Mouse (Mus musculus) forebrain, embryonic 11.5 days (tissue): ENCODE measurements around the gene Clip1. TPM values are rescaled to one million over a fixed set of nuclear protein-coding genes. Genes with fewer than 3 reads are reported as not detected.

ENCODE experiments used
- ATAC-seq: fragments of 200-750 bp; cut with Nextera tagmentation; replicated peaks from 2 replicates; pipeline ENCODE4 v1.8.0; 2017; ENCODE audit warnings: moderate TSS enrichment; ENCODE audit not compliant: low FRiP score
- DNase-seq: peaks from one replicate; pipeline ENCODE4 v3.0.0-alpha.2; 2017; ENCODE audit warnings: low spot score
- H3K27ac ChIP-seq: fragments of 300-500 bp; sonication (generic); 2 replicates; pipeline ENCODE4 v1.5.1; 2014; ENCODE audit warnings: low read depth, low read length
- H3K27me3 ChIP-seq: fragments of 300-500 bp; sonication (generic); 2 replicates; pipeline ENCODE4 v1.6.1; 2014; ENCODE audit warnings: mild to moderate bottlenecking, low read length, mixed read lengths; ENCODE audit not compliant: control insufficient read depth, insufficient read depth
- H3K36me3 ChIP-seq: fragments of 300-500 bp; sonication (generic); 2 replicates; pipeline ENCODE4 v1.6.1; 2014; ENCODE audit warnings: mild to moderate bottlenecking, low read length, moderate library complexity, mixed read lengths; ENCODE audit not compliant: control insufficient read depth, insufficient read depth
- H3K4me1 ChIP-seq: fragments of 300-500 bp; sonication (generic); replicated peaks from 2 replicates; pipeline ENCODE4 v1.6.1; 2014; ENCODE audit warnings: low read length, mixed read lengths; ENCODE audit not compliant: control insufficient read depth, insufficient read depth
- H3K4me2 ChIP-seq: fragments of 300-500 bp; sonication (generic); 2 replicates; pipeline ENCODE4 v1.6.1; 2014; ENCODE audit warnings: low read depth, mild to moderate bottlenecking, low read length, moderate library complexity, mixed read lengths; ENCODE audit not compliant: severe bottlenecking
- H3K4me3 ChIP-seq: fragments of 300-500 bp; sonication (generic); 2 replicates; pipeline ENCODE4 v1.5.1; 2014; ENCODE audit warnings: low read depth, low read length
- H3K9ac ChIP-seq: fragments of 300-500 bp; sonication (generic); 2 replicates; pipeline ENCODE4 v1.6.1; 2014; ENCODE audit warnings: low read length
- H3K9me3 ChIP-seq: fragments of 300-500 bp; sonication (generic); 2 replicates; pipeline ENCODE4 v1.6.1; 2016; ENCODE audit warnings: low read length, mixed read lengths; ENCODE audit not compliant: control insufficient read depth
- WGBS: fragments of 180-500 bp; shearing (Covaris S2); extraction: QIAGEN DNeasy Blood & Tissue Kit; methylation state at CpG from one replicate; pipeline ENCODE4 v1.1.7; 2014; 5-methylcytosine and 5-hydroxymethylcytosine counted together
- polyA plus RNA-seq: library from polyadenylated mRNA; unstranded; fragments of >200 nt; fragmentation: Nextera tagmentation; extraction: Ambion mirVana; gene quantifications from 2 replicates; pipeline ENCODE4 v1.2.1, GENCODE M21; 2014

Gene Clip1
- polyA plus RNA-seq, 1 experiment from 2014 or later = 57.7 TPM

GRCm38 (mm10) chr5:123607211-123607669 lies 77.2 kb downstream of the Clip1 start:
- H3K4me1 ChIP-seq = no peaks in the 10 kb centered on the region
- no peak overlapping the region for H3K27ac ChIP-seq
- no peak for DNase-seq
- peaks cover 9% of the 10 kb centered on the region; the same call in 1 of the 2 replicates for H3K36me3 ChIP-seq
- H3K9ac ChIP-seq = no peak overlapping the region
- no peak overlapping the region for H3K4me3 ChIP-seq
- H3K4me2 ChIP-seq = no peak overlapping the region
- H3K9me3 ChIP-seq = no peaks in the 10 kb centered on the region
- ATAC-seq = no peak
- WGBS = 79% methylated on average over 3 of the region's 3 CpGs
- H3K27me3 ChIP-seq = no peaks in the 10 kb centered on the region

GRCm38 (mm10) chr5:123603496-123603895 lies 80.9 kb downstream of the Clip1 start:
- DNase-seq = no peak
- H3K27ac ChIP-seq = no peak overlapping the region
- ATAC-seq = no peak
- H3K4me1 ChIP-seq = no peaks in the 10 kb centered on the region
- H3K9ac ChIP-seq = no peak overlapping the region
- H3K4me2 ChIP-seq = no peak overlapping the region
- H3K36me3 ChIP-seq = peaks cover 4% of the 10 kb centered on the region; the same call in 1 of the 2 replicates
- WGBS = 70% methylated on average over 11 of the region's 11 CpGs
- H3K9me3 ChIP-seq = no peaks in the 10 kb centered on the region
- H3K4me3 ChIP-seq = no peak overlapping the region
- H3K27me3 ChIP-seq = no peaks in the 10 kb centered on the region

- Histone ChIP-seq H3K9ac (no peak overlapping the region), H3K27me3 (no peaks in the 10 kb centered on the region), H3K9me3 (no peaks in the 10 kb centered on the region), H3K4me2 (no peak overlapping the region), H3K36me3 (no peaks in the 10 kb centered on the region; the same call in 1 of the 2 replicates), H3K27ac (no peak overlapping the region), H3K4me3 (no peak overlapping the region), H3K4me1 (no peaks in the 10 kb centered on the region)
- ATAC-seq = no peak
- 91% methylated on average over 6 of the region's 6 CpGs for WGBS
- DNase-seq = no peak
Observed at GRCm38 (mm10) chr5:123602174-123602573, 82.2 kb downstream of the Clip1 start.

GRCm38 (mm10) chr5:123599319-123599718 lies 85.1 kb downstream of the Clip1 start:
- WGBS = 51% methylated on average over 6 of the region's 6 CpGs
- no peak overlapping the region for H3K27ac ChIP-seq
- no peaks in the 10 kb centered on the region for H3K4me1 ChIP-seq
- no peak overlapping the region for H3K4me2 ChIP-seq
- DNase-seq (no peak), ATAC-seq (no peak)
- H3K36me3 ChIP-seq = no peaks in the 10 kb centered on the region; the same call in 1 of the 2 replicates
- H3K4me3 ChIP-seq = no peak overlapping the region
- H3K9me3 ChIP-seq = no peaks in the 10 kb centered on the region
- no peak overlapping the region for H3K9ac ChIP-seq
- no peaks in the 10 kb centered on the region for H3K27me3 ChIP-seq

DNA sequence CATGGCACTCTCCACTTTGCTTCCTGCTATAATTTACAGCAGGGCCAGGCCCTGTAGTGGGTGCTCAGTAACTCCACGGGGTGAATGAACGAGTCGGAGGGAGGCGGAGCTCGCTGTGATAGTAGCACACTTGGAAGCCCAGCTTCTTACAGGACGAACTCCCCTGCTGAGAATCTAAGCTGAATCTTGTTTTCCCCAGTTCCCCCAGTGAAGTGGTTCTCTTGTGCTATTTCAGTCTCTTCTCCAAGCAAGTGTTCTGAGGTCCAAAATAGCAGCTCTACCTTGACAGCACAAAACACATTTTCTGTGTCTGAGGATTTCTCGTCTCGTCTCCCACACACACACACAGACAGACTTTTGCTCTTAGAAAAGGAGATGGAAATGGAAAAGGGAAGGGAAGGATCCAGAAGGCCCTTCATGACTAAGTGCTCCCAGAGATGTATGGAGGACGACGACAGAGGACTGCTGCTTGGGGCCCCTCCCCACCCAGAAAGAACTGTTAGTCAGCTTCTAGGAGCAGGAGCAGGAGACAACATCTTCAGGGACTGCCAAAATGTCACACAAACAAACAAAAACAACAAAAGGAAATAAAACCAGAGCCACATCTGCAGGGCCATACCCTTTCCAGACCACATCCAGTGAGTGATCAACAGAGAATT lies 90.7 kb downstream of the Clip1 start:
- no peaks in the 10 kb centered on the region for H3K9me3 ChIP-seq
- no peak overlapping the region for H3K9ac ChIP-seq
- H3K27ac ChIP-seq = no peak overlapping the region
- 82% methylated on average over 10 of the region's 10 CpGs for WGBS
- no peaks in the 10 kb centered on the region for H3K4me1 ChIP-seq
- ATAC-seq (no peak), DNase-seq (no peak)
- H3K27me3 ChIP-seq = no peaks in the 10 kb centered on the region
- no peak overlapping the region for H3K4me3 ChIP-seq
- H3K4me2 ChIP-seq = no peak overlapping the region
- no peaks in the 10 kb centered on the region; the same call in 1 of the 2 replicates for H3K36me3 ChIP-seq

DNA sequence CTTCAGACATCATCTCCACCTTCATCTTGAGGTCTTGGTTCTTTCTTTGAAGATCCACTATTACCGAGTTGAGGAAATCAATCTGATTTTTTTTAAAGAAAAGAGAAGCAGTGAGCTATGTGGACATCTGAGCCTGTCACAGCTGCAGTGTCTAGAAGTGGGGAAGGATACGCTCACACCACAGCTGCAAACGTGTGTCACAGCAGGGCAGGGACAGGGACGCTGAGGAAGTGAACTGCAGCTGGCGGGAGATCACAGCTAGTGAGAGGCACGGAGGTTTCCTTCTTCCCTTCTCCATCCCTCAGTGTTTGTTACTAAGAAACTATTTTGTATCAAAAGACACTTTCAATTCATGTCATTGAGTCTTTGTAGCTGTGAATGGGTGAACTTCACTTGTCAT lies 104.4 kb downstream of the Clip1 start:
- no peak for ATAC-seq
- H3K27ac ChIP-seq = no peak overlapping the region
- WGBS = 91% methylated on average over 6 of the region's 6 CpGs
- no peaks in the 10 kb centered on the region for H3K9me3 ChIP-seq
- H3K4me3 ChIP-seq = no peak overlapping the region
- H3K36me3 ChIP-seq = no peaks in the 10 kb centered on the region; the same call in 1 of the 2 replicates
- H3K4me1 ChIP-seq = no peaks in the 10 kb centered on the region
- H3K9ac ChIP-seq = no peak overlapping the region
- no peak for DNase-seq
- H3K27me3 ChIP-seq = no peaks in the 10 kb centered on the region
- no peak overlapping the region for H3K4me2 ChIP-seq

DNA sequence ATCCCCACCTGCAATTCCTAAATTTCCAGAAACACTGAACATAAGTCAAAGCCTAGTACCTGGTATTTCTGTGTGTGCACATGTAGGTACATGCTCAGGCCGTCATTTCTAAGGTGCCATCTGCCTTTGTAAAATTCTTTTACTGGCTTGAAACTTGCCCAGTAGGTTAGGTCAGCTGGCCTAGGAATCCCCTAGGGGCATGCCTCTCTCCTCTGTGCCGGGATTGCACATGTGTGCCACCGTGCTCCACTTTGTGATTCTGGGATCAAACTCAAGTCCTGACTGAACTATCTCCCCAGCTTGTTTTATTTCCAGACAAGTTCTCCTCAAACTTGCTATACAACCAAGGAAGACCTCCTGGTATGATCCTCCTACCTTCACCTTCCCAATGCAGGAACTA lies 107.7 kb downstream of the Clip1 start:
- ATAC-seq (no peak), DNase-seq (no peak)
- no peaks in the 10 kb centered on the region; the same call in 1 of the 2 replicates for H3K36me3 ChIP-seq
- no peaks in the 10 kb centered on the region for H3K27me3 ChIP-seq
- WGBS = 90% methylated on average over 3 of the region's 3 CpGs
- no peak overlapping the region for H3K4me2 ChIP-seq
- H3K9ac ChIP-seq = no peak overlapping the region
- no peak overlapping the region for H3K27ac ChIP-seq
- H3K9me3 ChIP-seq = no peaks in the 10 kb centered on the region
- no peak overlapping the region for H3K4me3 ChIP-seq
- peaks cover 3% of the 10 kb centered on the region; the same call in 1 of the 2 replicates for H3K4me1 ChIP-seq

DNA sequence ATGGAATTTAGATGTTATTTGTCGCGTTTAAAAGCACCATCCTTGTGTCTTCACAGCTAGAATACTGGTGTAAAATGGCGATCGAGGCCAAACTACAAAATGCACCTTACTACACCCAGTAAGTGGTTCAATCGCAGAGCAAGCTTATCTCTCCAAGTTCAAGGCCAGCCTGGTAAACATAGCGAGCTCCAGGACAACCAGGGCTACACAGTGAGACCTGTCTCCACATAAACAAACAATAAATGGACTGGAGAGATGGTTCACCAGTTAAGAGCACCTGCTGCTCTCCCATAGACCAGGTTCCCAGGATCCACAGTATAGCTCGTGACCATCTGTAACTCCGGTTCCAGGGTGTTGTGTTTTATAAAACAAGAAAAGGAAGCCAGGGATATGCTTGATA lies 111.1 kb downstream of the Clip1 start:
- no peaks in the 10 kb centered on the region for H3K27me3 ChIP-seq
- no peaks in the 10 kb centered on the region for H3K36me3 ChIP-seq
- no peaks in the 10 kb centered on the region for H3K9me3 ChIP-seq
- peaks cover 3% of the 10 kb centered on the region; the same call in 1 of the 2 replicates for H3K4me1 ChIP-seq
- H3K4me2 ChIP-seq = 0 out of 2 replicates have a peak overlapping the region, but pooled peaks have one; percentile 31
- H3K27ac ChIP-seq = no peak overlapping the region
- DNase-seq = no peak
- peak; percentile 44; the same call in 1 of the 2 replicates for ATAC-seq
- 66% methylated on average over 8 of the region's 8 CpGs for WGBS
- no peak overlapping the region; the same call in 1 of the 2 replicates for H3K4me3 ChIP-seq
- no peak overlapping the region for H3K9ac ChIP-seq
